Mouse (Mus musculus): Measurements from ENCODE around the gene Ifit3b. TPM values are rescaled to one million over a fixed set of nuclear protein-coding genes. Genes with fewer than 3 reads are reported as not detected.

Ifit3b gene
- polyA plus RNA-seq, 1 experiment from 2014 or later, result not detected

GRCm38 (mm10) chr19:34655227-34655805, 47.5 kb downstream of the Ifit3b start:
- H3K4me1 ChIP-seq (ENCODE audit: control insufficient read depth, insufficient read depth, low read length), result no peaks in the 10 kb centered on the region

GRCm38 (mm10) chr19:34656511-34657298, 48.9 kb downstream of the Ifit3b start:
- H3K4me2 ChIP-seq (ENCODE audit: low read depth, low read length), result no peak overlapping the region
- H3K4me1 ChIP-seq (ENCODE audit: control insufficient read depth, insufficient read depth, low read length), result no peaks in the 10 kb centered on the region
- WGBS, result 24% methylated on average over 2 of the region's 2 CpGs
- H3K9me3 ChIP-seq (ENCODE audit: control insufficient read depth, low read length), result no peaks in the 10 kb centered on the region
- H3K4me3 ChIP-seq (ENCODE audit: low read depth, low read length), result no peak overlapping the region
- H3K9ac ChIP-seq (ENCODE audit: low read depth, low read length), result no peak overlapping the region
- H3K27ac ChIP-seq (replicated peaks; ENCODE audit: low read depth, low read length), result no peak overlapping the region
- no peaks in the 10 kb centered on the region for H3K27me3 ChIP-seq (replicated peaks; ENCODE audit: control insufficient read depth, insufficient read depth, low read length)
- H3K36me3 ChIP-seq (ENCODE audit: control insufficient read depth, insufficient read depth, low read length), result no peaks in the 10 kb centered on the region
- ATAC-seq (ENCODE audit: low read depth) (no peak), DNase-seq (ENCODE audit: low spot score) (no peak)

More at GRCm38 (mm10) chr19:34655227-34655805, 47.5 kb downstream of the Ifit3b start:
- 72% methylated on average over 10 of the region's 10 CpGs for WGBS
- H3K9ac ChIP-seq (ENCODE audit: low read depth, low read length), result no peak overlapping the region
- H3K27me3 ChIP-seq (replicated peaks; ENCODE audit: control insufficient read depth, insufficient read depth, low read length), result no peaks in the 10 kb centered on the region
- H3K9me3 ChIP-seq (ENCODE audit: control insufficient read depth, low read length), result no peaks in the 10 kb centered on the region
- no peak overlapping the region for H3K27ac ChIP-seq (replicated peaks; ENCODE audit: low read depth, low read length)
- H3K4me2 ChIP-seq (ENCODE audit: low read depth, low read length), result no peak overlapping the region
- DNase-seq (ENCODE audit: low spot score) (no peak), ATAC-seq (ENCODE audit: low read depth) (no peak)
- H3K4me3 ChIP-seq (ENCODE audit: low read depth, low read length), result no peak overlapping the region
- no peaks in the 10 kb centered on the region for H3K36me3 ChIP-seq (ENCODE audit: control insufficient read depth, insufficient read depth, low read length)

- DNase-seq (ENCODE audit: low spot score) (peak; percentile 91), ATAC-seq (ENCODE audit: low read depth) (peak; percentile 95)
- WGBS, result 9% methylated on average over 13 of the region's 13 CpGs
- Histone ChIP-seq H3K27me3 (replicated peaks; ENCODE audit: control insufficient read depth, insufficient read depth, low read length) (no peaks in the 10 kb centered on the region), H3K36me3 (ENCODE audit: control insufficient read depth, insufficient read depth, low read length) (no peaks in the 10 kb centered on the region), H3K4me3 (ENCODE audit: low read depth, low read length) (peak overlapping the region; percentile 37), H3K4me2 (ENCODE audit: low read depth, low read length) (peak overlapping the region; percentile 57), H3K9me3 (ENCODE audit: control insufficient read depth, low read length) (no peaks in the 10 kb centered on the region), H3K4me1 (ENCODE audit: control insufficient read depth, insufficient read depth, low read length) (no peaks in the 10 kb centered on the region), H3K27ac (replicated peaks; ENCODE audit: low read depth, low read length) (no peak overlapping the region), H3K9ac (ENCODE audit: low read depth, low read length) (peak overlapping the region; percentile 42; the same call in 1 of the 2 replicates)
These were observed 54.3 kb downstream of the Ifit3b start for GRCm38 (mm10) chr19:34662067-34662507.

GRCm38 (mm10) chr19:34662740-34663139, 55.0 kb downstream of the Ifit3b start:
- Histone ChIP-seq H3K4me2 (ENCODE audit: low read depth, low read length) (peak overlapping the region; percentile 57), H3K36me3 (ENCODE audit: control insufficient read depth, insufficient read depth, low read length) (no peaks in the 10 kb centered on the region), H3K27me3 (replicated peaks; ENCODE audit: control insufficient read depth, insufficient read depth, low read length) (no peaks in the 10 kb centered on the region), H3K27ac (replicated peaks; ENCODE audit: low read depth, low read length) (no peak overlapping the region), H3K4me3 (ENCODE audit: low read depth, low read length) (no peak overlapping the region), H3K9me3 (ENCODE audit: control insufficient read depth, low read length) (no peaks in the 10 kb centered on the region), H3K4me1 (ENCODE audit: control insufficient read depth, insufficient read depth, low read length) (no peaks in the 10 kb centered on the region), H3K9ac (ENCODE audit: low read depth, low read length) (no peak overlapping the region)
- ATAC-seq (ENCODE audit: low read depth), result no peak
- no peak for DNase-seq (ENCODE audit: low spot score)
- WGBS, result 36% methylated on average over 5 of the region's 5 CpGs

Other genes starting within 250 kb of the Ifit3b start
- gene Ch25h, start 132.8 kb upstream of the Ifit3b start, polyA plus RNA-seq (2014; fragmentation: Nextera tagmentation; extraction: Ambion mirVana), result 7.3 and 11.5 TPM in 2 replicates
- gene Lipa, start 80.5 kb upstream of the Ifit3b start, polyA plus RNA-seq (2014; fragmentation: Nextera tagmentation; extraction: Ambion mirVana), result 46.3 and 49.5 TPM in 2 replicates
- gene Ifit2, start 57.3 kb upstream of the Ifit3b start, polyA plus RNA-seq (2014; fragmentation: Nextera tagmentation; extraction: Ambion mirVana), result 9.5 and 10.3 TPM in 2 replicates
- gene Ifit3, start 24.4 kb upstream of the Ifit3b start, polyA plus RNA-seq (2014; fragmentation: Nextera tagmentation; extraction: Ambion mirVana), result 1.6 and 2.1 TPM in 2 replicates
- gene Ifit1bl1, start 6.0 kb upstream of the Ifit3b start, polyA plus RNA-seq (2014; fragmentation: Nextera tagmentation; extraction: Ambion mirVana), result 0.56 and 1.2 TPM in 2 replicates
- gene Ifit1bl2, start 32.8 kb downstream of the Ifit3b start, polyA plus RNA-seq (2014; fragmentation: Nextera tagmentation; extraction: Ambion mirVana), result 0.18 and 0.40 TPM in 2 replicates
- gene Ifit1, start 32.9 kb downstream of the Ifit3b start, polyA plus RNA-seq (2014; fragmentation: Nextera tagmentation; extraction: Ambion mirVana), result 0.77 and 1.0 TPM in 2 replicates
- gene Slc16a12, start 139.3 kb downstream of the Ifit3b start, polyA plus RNA-seq (2014; fragmentation: Nextera tagmentation; extraction: Ambion mirVana), result 2.3 and 2.4 TPM in 2 replicates

Data from embryonic facial prominence, embryonic 14.5 days (tissue).